Mouse (Mus musculus): ENCODE data around the gene 4930453N24Rik.
A peak's percentile ranks its signal among the peaks of the same experiment; 100 is the strongest.

The 4930453N24Rik gene

GRCm38 (mm10) chr16:64719096-64719495, 51.9 kb downstream of the 4930453N24Rik start:
- no peak for DNase-seq

- no peak for DNase-seq
These were observed 53.1 kb downstream of the 4930453N24Rik start for GRCm38 (mm10) chr16:64717814-64718213.

GRCm38 (mm10) chr16:64711816-64712215, 59.1 kb downstream of the 4930453N24Rik start:
- DNase-seq: peak; percentile 77

Measured in right cerebral cortex, postnatal 14 days (tissue).